Mouse (Mus musculus) CH12.LX (cell line): Measurements from ENCODE around the gene Filip1l.

Source experiments
- CTCF ChIP-seq, 2 experiments: IDR thresholded peaks in 1 of 2; conservative IDR thresholded peaks in 1 of 2; 2 replicates each; pipeline ENCODE4 v1.5.1; 2011 to 2012; ENCODE audit warnings: low read depth in 2 of 2, low read length in 2 of 2, improper control_type of control experiment in 1 of 2, inconsistent platforms in 1 of 2, mild to moderate bottlenecking in 1 of 2, moderate library complexity in 1 of 2
- HCFC1 ChIP-seq: IDR thresholded peaks from 2 replicates; pipeline ENCODE4 v1.6.1; 2012; ENCODE audit warnings: low read depth, mild to moderate bottlenecking, inconsistent platforms, low read length, improper control_type of control experiment
- POLR2A ChIP-seq: IDR thresholded peaks from 2 replicates; pipeline ENCODE4 v1.6.1; 2011; ENCODE audit warnings: low read depth, mild to moderate bottlenecking, improper control_type of control experiment, low read length

DNA sequence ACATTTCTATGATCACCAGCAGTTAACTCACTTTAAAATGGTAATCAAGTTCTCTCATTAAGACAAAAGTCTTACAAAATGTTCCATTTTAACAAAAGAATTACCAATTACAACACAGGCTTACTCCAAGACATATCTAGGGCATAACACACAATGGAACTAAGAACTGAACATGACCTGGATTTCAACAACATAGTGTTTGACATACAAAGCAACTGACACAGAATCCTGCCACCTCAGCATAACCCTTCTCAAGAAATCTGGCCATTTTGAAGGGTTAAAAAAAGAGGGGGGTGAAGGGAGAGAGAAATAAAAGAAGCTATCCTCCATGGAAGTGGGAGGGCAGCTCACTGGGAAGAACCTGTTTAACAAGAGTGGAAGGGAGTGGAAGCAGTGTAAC is 248.1 kb downstream of the Filip1l start:
- TF ChIP-seq CTCF (conservative IDR thresholded peaks at IDR 0.05 in 1 of 2, IDR thresholded peaks at IDR 0.05 in 1 of 2; ENCODE audit: low read depth in 2 of 2, low read length in 2 of 2) (no peak), POLR2A (no peak), HCFC1 (no peak)
